Mouse (Mus musculus): ENCODE results near the gene Slc25a12. TPM values are rescaled to one million over a fixed set of nuclear protein-coding genes. Genes with fewer than 3 reads are reported as not detected.

Gene Slc25a12
- polyA plus RNA-seq, 1 experiment from 2014 or later = 74.2 TPM

DNA sequence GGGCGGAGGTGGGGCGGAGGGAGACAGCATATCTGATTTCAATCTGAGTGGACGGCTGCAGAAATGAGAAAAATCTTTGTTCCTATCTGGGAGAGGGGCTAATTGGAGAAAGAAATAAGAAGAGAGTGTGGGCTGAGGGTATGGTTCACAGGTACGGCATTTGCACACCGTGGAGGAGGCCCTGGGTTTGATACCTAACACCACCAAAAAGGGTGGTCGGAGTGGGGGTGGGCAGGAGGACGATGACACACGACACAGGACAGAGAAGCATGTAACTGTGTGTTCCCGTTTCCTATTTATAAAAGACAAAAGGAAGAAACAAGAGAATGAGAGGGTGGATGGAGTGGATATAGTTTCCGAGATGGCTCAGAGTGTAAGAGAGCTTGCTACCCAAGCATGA is 20.4 kb downstream of the Slc25a12 start:
- Histone ChIP-seq H3K4me3 (no peak overlapping the region), H3K9ac (no peak overlapping the region), H3K36me3 (peaks cover 33% of the 10 kb centered on the region), H3K9me3 (no peaks in the 10 kb centered on the region), H3K27me3 (no peaks in the 10 kb centered on the region), H3K4me1 (replicated peaks) (no peaks in the 10 kb centered on the region), H3K4me2 (no peak overlapping the region), H3K27ac (no peak overlapping the region)
- 90% methylated on average over 10 of the region's 10 CpGs for WGBS
- no peak for ATAC-seq (ENCODE audit: low FRiP score)

DNA sequence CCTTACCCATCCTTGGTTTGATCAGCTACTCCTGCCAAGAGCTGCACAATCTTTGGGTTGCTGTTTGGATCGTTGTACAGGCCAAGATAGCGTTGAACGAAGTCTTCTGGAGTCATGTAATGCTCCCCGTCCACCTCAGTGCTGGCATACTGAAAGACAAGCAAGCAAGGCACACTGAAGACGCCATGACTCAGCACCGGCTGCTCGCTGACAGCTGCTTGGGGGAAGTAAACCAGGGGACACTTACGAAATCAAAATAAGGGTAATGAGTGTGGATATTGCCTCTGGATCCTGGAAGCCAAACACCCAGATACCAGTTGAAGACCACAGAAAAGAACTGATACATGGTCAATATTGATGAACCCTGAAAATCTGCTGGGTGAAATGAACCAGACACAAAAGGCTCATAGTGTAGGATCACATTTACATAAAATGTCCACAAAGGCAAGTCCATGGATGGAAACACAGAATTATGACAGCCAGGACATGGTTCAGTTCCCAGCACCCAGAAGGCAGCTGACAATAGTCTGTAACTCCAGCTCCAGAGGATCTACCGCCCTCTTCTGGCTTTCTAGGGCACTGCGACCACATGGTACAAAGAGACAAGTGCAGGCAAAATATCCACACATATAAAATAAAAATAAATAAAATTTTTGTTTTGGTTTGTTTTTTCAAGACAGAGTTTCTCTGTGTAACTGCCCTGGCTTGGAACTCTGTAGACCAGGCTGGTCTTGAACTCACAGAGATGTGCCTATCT is 23.5 kb downstream of the Slc25a12 start:
- Histone ChIP-seq H3K4me2 (no peak overlapping the region), H3K27ac (no peak overlapping the region), H3K9me3 (no peaks in the 10 kb centered on the region), H3K9ac (no peak overlapping the region), H3K4me1 (replicated peaks) (no peaks in the 10 kb centered on the region), H3K4me3 (no peak overlapping the region), H3K36me3 (peaks cover 45% of the 10 kb centered on the region), H3K27me3 (no peaks in the 10 kb centered on the region)
- 94% methylated on average over 10 of the region's 10 CpGs for WGBS
- no peak for ATAC-seq (ENCODE audit: low FRiP score)

DNA sequence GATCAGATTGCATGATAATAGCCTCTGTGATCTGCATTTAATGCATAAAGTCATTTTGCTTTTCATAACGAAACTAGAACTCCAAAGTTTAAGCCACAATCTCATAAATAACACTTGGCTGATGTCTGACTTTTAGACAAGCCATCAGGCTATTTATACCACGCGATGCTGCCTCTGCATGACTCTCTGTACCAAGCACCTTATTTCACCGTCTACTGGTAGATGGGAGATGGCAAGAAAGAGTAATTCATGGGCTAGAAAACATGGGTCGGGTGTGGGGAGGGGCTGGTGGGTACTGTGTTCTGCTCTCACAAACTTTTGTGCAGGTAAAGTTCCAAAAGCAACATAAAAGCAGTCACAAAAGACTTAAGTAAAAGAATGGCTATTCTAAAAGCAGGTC is 27.4 kb downstream of the Slc25a12 start:
- WGBS = 92% methylated on average over 5 of the region's 5 CpGs
- peaks cover 34% of the 10 kb centered on the region for H3K36me3 ChIP-seq
- no peak overlapping the region for H3K4me3 ChIP-seq
- no peaks in the 10 kb centered on the region for H3K9me3 ChIP-seq
- no peak overlapping the region for H3K9ac ChIP-seq
- H3K4me1 ChIP-seq (replicated peaks) = no peaks in the 10 kb centered on the region
- no peaks in the 10 kb centered on the region for H3K27me3 ChIP-seq
- H3K27ac ChIP-seq = no peak overlapping the region
- H3K4me2 ChIP-seq = no peak overlapping the region
- no peak for ATAC-seq (ENCODE audit: low FRiP score)

DNA sequence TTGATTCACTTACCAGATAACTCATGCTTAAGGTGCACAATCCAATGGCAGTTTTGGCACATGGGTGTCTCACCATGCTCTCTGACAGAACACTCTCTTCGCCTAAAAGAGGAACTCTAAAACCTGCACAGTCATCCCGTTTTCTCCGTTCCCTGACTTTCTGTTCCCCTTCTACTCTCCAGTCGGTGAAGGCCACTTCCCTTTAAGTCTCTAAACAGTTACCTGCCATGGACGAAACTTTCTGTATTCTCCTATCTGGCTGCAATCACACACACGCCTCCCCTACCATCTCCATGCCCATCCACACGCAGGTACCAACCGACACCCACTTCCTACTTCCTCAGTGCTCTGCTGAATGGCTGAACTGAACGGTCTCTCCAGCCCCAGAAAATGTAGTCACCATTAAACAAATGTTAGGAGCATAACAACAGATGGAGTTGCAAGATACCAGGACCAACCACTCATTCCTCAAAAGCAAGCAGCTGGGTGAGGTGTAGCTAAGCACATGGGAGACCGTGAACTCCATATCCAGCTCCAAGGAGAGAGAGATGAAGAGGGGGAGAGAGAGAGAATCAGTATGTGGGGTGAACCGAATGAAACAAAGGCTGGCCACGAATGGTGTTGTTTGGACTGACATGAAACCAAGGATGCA is 29.3 kb downstream of the Slc25a12 start:
- WGBS = 85% methylated on average over 12 of the region's 12 CpGs
- H3K9ac ChIP-seq = no peak overlapping the region
- H3K4me1 ChIP-seq (replicated peaks) = no peaks in the 10 kb centered on the region
- no peak overlapping the region for H3K4me2 ChIP-seq
- no peak for ATAC-seq (ENCODE audit: low FRiP score)
- no peaks in the 10 kb centered on the region for H3K27me3 ChIP-seq
- peaks cover 25% of the 10 kb centered on the region for H3K36me3 ChIP-seq
- no peaks in the 10 kb centered on the region for H3K9me3 ChIP-seq
- no peak overlapping the region for H3K4me3 ChIP-seq
- H3K27ac ChIP-seq = no peak overlapping the region

DNA sequence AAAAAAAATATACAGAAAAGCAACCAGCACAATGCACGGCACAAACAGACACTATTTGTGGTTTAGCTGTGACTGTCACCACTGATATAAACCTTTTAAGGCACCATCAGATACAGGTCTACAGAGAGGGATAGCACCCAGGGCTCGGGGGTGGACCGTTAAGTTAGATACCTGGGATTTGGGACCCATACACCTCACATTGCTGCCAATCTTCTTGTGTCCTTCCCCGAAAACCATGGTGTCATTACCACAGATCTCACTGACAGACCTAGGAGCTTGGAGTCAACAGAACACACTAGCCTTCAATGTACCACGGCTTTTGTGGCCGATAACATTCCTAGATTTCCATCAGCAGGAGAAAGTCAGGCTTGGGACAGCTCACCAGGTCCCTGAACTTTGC is 30.9 kb downstream of the Slc25a12 start:
- 93% methylated on average over 6 of the region's 6 CpGs for WGBS

DNA sequence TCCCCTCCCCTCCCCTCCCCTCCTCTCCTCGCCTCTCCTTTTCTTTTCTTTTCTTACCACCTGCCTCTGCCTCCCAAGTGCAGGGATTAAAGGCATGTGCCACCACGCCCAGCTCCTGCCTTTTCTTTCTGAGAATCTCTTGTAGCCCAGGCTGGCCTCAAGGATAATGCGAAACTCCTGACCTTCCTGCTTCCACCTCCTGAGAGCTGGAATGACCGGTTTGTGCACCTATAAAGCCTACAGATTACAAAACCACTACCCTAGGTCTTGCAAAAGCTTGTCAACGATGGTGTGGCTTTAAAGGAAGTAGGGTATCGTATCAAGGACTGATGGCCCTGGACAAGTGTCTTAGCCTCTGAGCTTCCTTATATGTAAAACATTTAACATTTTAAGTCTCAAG is 31.3 kb downstream of the Slc25a12 start:
- no peak overlapping the region for H3K4me3 ChIP-seq
- WGBS = 89% methylated on average over 5 of the region's 6 CpGs

More for the DNA sequence above, 30.9 kb downstream of the Slc25a12 start:
- no peaks in the 10 kb centered on the region for H3K9me3 ChIP-seq
- no peak overlapping the region for H3K4me2 ChIP-seq
- H3K9ac ChIP-seq = no peak overlapping the region
- H3K36me3 ChIP-seq = peaks cover 23% of the 10 kb centered on the region
- H3K27me3 ChIP-seq = no peaks in the 10 kb centered on the region
- no peak overlapping the region for H3K4me3 ChIP-seq
- no peak for ATAC-seq (ENCODE audit: low FRiP score)
- H3K27ac ChIP-seq = no peak overlapping the region
- H3K4me1 ChIP-seq (replicated peaks) = no peaks in the 10 kb centered on the region

DNA sequence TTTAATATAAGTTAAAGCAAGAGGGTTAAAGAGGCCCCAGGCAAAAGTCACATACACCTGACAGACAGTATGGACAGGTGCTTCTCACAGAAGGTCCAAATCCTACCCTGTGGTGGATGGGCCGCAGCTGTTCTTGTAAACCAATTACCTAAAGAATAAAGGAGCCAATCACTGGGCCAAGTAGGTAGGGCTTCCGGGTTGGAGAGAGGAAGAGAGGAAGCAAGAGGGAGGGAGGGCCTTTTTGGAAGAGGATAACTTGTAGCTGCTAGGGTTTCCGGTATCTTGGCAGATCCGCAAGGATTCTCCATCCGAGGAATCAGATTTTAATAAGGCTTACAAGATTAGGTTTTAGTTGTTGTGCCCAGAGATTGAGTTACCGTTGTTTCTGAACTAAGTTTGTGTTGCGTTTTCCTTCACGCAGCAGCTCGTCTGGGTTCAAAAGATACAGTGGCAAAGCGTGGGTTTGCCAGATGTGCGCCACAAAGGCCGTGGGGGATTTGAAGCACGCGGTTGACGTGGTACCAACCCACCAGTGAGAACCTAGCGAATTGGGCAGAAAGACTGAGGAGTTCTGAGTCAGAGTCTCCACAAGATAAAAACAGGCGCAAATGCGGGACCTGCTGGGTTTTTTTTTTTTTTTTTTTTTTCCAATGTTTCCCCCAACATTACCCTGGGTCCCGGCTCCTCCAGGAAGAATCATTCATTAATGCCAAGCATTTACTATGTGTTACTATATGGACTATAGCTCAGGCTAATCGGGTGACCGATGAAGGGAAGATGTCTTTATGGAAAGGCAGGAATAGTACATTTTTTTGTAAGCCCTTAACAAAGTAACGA is 33.3 kb downstream of the Slc25a12 start:
- Histone ChIP-seq H3K9me3 (no peaks in the 10 kb centered on the region), H3K27ac (no peak overlapping the region), H3K4me2 (no peak overlapping the region), H3K4me3 (no peak overlapping the region), H3K4me1 (replicated peaks) (no peaks in the 10 kb centered on the region), H3K9ac (no peak overlapping the region), H3K27me3 (no peaks in the 10 kb centered on the region), H3K36me3 (peaks cover 18% of the 10 kb centered on the region)
- ATAC-seq (ENCODE audit: low FRiP score) = no peak
- WGBS = 93% methylated on average over 22 of the region's 22 CpGs

More for the DNA sequence above, 31.3 kb downstream of the Slc25a12 start:
- no peak for ATAC-seq (ENCODE audit: low FRiP score)
- no peak overlapping the region for H3K27ac ChIP-seq
- H3K4me2 ChIP-seq = no peak overlapping the region
- peaks cover 22% of the 10 kb centered on the region for H3K36me3 ChIP-seq
- no peaks in the 10 kb centered on the region for H3K9me3 ChIP-seq
- H3K9ac ChIP-seq = no peak overlapping the region
- no peaks in the 10 kb centered on the region for H3K4me1 ChIP-seq (replicated peaks)
- H3K27me3 ChIP-seq = no peaks in the 10 kb centered on the region

DNA sequence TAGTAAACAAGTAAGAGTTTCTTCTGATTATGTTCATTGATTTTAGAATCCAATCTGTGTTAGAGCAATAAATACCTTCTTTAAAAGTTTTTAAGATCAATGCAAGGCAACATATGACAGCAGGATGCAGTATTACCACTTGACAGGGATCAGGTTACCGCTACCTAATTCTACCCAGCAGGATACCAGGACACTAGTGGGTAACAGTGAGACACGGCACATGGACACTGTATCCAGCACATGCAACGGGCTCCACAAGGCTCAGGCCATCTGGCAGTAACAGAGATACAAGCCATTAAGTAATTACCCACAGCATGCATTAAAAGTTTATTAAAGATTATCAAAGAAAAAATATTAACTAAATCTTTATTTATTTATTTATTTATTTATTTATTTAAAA is 37.8 kb downstream of the Slc25a12 start:
- no peak overlapping the region for H3K4me2 ChIP-seq
- no peaks in the 10 kb centered on the region for H3K4me1 ChIP-seq (replicated peaks)
- no peak overlapping the region for H3K4me3 ChIP-seq
- no peak overlapping the region for H3K9ac ChIP-seq
- ATAC-seq (ENCODE audit: low FRiP score) = no peak
- H3K27ac ChIP-seq = no peak overlapping the region
- no peaks in the 10 kb centered on the region for H3K27me3 ChIP-seq
- no peaks in the 10 kb centered on the region for H3K9me3 ChIP-seq
- peaks cover 27% of the 10 kb centered on the region for H3K36me3 ChIP-seq
- 89% methylated on average over 3 of the region's 3 CpGs for WGBS

DNA sequence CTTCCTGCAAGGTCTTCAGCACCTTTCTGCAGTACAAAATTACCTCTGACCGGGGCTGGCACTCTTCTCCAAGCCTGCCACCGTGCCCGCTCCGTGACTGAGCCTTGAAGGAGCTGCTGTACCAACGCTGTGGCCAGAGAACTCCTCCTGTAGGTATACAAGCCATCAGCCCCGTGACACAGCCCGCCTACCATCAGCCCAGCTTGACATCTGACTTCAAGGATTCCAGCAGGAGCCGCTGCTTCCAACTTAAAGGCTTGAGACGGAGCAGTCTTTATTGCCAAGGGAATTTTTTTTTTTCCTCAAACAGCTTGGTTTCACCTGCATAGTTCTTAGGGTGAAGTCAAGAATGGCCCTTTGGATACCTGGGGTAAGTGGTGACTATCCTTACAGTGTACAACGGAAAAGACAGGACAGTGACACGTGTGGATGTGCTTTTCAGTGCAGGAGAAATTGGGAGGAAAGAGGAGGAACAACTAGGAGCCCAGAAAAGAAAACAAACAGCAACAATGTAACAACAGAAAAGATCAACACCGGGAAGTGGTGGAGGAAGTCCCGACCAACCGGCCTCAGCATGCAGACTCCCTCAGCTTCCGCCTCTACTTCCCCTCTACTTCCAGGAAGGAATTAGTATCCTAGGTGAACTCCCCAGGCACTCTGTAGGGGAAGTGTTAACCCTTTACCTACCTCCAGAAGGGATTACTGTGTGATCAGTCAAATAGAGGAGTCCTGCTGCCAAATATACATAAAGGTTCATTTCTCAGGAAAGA is 39.0 kb downstream of the Slc25a12 start:
- Histone ChIP-seq H3K4me1 (replicated peaks) (no peaks in the 10 kb centered on the region), H3K27ac (no peak overlapping the region), H3K9me3 (no peaks in the 10 kb centered on the region), H3K36me3 (peaks cover 31% of the 10 kb centered on the region), H3K9ac (no peak overlapping the region), H3K4me2 (no peak overlapping the region), H3K27me3 (no peaks in the 10 kb centered on the region), H3K4me3 (no peak overlapping the region)
- no peak for ATAC-seq (ENCODE audit: low FRiP score)
- WGBS = 61% methylated on average over 15 of the region's 15 CpGs

DNA sequence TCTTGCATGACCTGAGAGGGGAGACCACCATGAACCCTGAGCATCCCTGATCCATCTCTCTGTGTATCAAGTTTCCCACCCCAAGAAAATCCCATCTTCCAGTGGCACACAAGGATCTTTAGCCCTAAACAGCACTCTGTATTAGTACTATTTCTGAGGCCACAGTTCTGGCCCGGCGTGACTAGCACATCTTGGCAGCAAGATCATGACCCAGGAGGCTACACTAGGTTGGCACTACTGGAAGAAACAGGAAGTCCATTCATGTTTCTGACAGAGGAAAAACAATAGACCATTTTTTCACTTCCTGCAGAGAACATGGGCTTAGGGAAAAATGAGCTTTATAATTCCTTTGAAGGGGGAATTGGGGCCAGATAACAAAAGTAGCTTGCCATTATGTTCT is 39.8 kb downstream of the Slc25a12 start:
- no peak for ATAC-seq (ENCODE audit: low FRiP score)
- Histone ChIP-seq H3K4me1 (replicated peaks) (no peaks in the 10 kb centered on the region), H3K27ac (no peak overlapping the region), H3K36me3 (peaks cover 32% of the 10 kb centered on the region), H3K4me2 (no peak overlapping the region), H3K9me3 (no peaks in the 10 kb centered on the region), H3K27me3 (no peaks in the 10 kb centered on the region), H3K4me3 (no peak overlapping the region), H3K9ac (no peak overlapping the region)
- 77% methylated on average over 2 of the region's 2 CpGs for WGBS

DNA sequence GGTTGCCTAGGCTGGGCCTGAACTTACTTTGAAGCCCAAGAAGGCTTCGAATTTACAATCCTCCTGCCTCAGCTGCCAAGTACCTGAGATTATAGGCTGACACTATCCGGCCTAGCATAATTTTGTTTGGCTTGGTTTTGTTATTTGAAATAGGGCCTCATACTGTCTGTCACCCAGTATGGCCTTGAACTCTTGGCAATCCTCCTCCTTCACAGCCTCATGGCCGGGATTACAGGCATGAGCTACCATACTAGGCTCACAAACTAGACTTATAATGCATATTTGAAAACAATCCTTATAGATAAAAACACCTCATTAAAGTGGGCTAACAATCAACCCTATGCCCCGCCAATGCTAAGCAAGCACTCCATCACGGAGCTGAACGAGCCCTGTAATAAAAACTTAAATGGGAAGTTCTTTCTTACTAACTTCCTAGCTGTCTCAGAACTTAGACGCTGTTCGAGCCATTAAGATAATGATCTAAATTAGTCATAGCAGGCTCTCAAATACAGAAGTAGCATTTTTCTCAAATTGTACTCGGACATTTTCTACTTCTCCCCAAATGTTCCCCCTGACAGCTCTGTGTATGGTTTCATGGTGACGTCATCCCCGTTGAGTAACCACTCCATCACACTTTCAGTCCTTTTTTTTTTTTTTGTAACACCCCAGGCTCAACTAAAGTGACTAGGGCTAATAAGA is 40.6 kb downstream of the Slc25a12 start:
- Histone ChIP-seq H3K4me3 (no peak overlapping the region), H3K27me3 (no peaks in the 10 kb centered on the region), H3K4me2 (no peak overlapping the region), H3K9me3 (no peaks in the 10 kb centered on the region), H3K9ac (no peak overlapping the region), H3K27ac (no peak overlapping the region), H3K4me1 (replicated peaks) (no peaks in the 10 kb centered on the region), H3K36me3 (peaks cover 34% of the 10 kb centered on the region)
- no peak for ATAC-seq (ENCODE audit: low FRiP score)
- WGBS = 88% methylated on average over 11 of the region's 11 CpGs

Measured in hindbrain, embryonic 13.5 days (tissue).